Mouse (Mus musculus): ENCODE results near the gene Ccdc185.

DNA sequence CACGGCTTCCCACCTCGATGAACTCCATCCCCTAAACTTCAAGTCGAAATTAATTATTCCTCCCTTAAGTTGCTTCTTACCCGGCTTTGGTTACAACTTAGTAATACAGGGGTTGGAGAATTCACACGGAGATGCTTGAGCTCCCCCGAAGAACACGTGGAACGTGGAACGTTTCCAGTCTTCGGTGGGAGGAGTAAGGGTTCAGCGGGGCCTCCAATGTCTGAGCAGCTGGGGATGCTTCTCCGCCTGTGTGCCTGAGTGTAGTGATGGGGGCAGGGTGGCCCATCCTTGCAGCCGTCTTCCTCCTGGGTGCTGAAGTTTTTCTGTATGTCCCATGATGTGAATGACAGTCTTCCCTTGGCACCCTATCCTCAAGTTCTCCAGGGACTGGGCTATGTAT, 29.2 kb upstream of the Ccdc185 start:
- TF ChIP-seq CTCF (conservative IDR thresholded peaks at IDR 0.05; ENCODE audit: insufficient read depth, insufficient read length, low read depth, low read length) (no peak), POLR2A (IDR thresholded peaks at IDR 0.05; ENCODE audit: low read depth, low read length) (no peak)

Data from kidney, adult 2 months (tissue).